Mouse (Mus musculus) inflammation-experienced regulatory T-cells, adult 6 months (primary cell): ENCODE data around the gene Fbxo21. TPM values are rescaled to one million over a fixed set of nuclear protein-coding genes. Genes with fewer than 3 reads are reported as not detected.

Source experiments
- ATAC-seq: one replicate; pipeline ENCODE4 v1.8.0; 2017
- polyA plus RNA-seq, 3 experiments: library from polyadenylated mRNA; unstranded; fragments of 100-300 nt; shearing (Covaris generic); gene quantifications; one replicate each; pipeline ENCODE4 v1.2.1; 2017

Fbxo21 gene
- polyA plus RNA-seq, 3 experiments from 2014 or later: 8.3 to 15.6 (median 9.3) TPM

- ATAC-seq: no peak
Measured at GRCm38 (mm10) chr5:117980921-117981320, 4.4 kb downstream of the Fbxo21 start.

DNA sequence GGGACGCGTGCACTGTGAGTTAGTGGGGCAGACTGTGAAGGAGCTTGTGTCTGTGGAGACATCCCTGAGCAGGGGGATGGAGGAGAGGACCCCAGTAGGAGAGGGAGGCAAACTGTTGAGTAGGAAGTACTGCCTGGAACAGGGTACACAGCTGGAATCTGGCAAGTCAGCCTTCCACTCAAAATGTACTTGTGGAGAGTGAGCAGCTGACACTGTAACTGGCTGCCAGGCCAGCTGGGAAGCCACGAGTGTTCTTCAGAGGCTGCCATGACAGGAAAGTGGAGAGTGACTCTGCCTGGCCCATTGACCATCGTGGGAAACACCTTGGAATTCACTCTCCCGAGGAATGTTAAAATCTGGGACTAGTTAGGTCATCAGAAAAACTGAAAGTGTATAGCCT lies 5.4 kb downstream of the Fbxo21 start:
- no peak for ATAC-seq

DNA sequence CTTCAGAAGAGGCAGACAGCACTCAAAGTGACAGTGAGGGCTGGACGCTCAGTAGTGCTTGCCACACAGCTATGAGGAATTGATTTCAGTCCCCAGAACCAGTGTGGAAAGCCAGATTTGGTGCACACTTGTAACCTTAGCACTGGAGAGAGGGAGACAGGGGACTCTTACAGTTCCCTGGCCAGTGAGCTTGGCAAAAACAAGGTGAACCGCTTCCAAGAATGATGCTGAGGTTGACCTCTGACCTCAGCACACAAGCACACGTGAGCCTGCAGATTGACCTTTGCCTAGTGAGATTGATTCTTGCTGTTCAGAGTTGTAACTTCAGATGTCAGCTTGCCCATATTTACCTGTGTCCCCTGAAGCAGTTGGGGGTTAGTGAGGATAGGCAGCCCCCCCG lies 9.8 kb downstream of the Fbxo21 start:
- no peak for ATAC-seq

GRCm38 (mm10) chr5:117987891-117988290 lies 11.4 kb downstream of the Fbxo21 start:
- no peak for ATAC-seq

DNA sequence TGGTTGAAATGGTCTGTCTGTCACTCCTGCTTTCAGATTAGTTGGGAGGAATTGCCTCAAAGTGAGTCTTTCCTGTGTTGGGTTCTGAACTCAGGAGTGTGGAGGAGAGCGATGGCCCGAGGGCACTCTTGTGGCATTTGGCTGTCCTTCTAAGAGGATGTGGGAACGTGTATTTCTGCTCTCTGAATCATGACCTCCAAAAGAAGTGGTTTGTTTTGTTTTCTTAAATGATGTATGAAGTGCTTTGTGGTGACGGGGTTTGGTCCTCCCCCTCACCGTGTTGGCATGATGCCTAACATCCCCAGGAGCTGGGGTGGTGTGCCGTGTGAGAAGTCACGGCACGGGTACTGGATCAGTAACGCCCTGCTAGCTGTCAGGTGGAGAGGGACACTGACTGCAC lies 11.8 kb downstream of the Fbxo21 start:
- ATAC-seq: no peak

GRCm38 (mm10) chr5:117989773-117990172 lies 13.2 kb downstream of the Fbxo21 start:
- ATAC-seq: no peak

- no peak for ATAC-seq
Measured at GRCm38 (mm10) chr5:117990957-117991356, 14.4 kb downstream of the Fbxo21 start.

GRCm38 (mm10) chr5:117993550-117993949 lies 17.0 kb downstream of the Fbxo21 start:
- no peak for ATAC-seq

DNA sequence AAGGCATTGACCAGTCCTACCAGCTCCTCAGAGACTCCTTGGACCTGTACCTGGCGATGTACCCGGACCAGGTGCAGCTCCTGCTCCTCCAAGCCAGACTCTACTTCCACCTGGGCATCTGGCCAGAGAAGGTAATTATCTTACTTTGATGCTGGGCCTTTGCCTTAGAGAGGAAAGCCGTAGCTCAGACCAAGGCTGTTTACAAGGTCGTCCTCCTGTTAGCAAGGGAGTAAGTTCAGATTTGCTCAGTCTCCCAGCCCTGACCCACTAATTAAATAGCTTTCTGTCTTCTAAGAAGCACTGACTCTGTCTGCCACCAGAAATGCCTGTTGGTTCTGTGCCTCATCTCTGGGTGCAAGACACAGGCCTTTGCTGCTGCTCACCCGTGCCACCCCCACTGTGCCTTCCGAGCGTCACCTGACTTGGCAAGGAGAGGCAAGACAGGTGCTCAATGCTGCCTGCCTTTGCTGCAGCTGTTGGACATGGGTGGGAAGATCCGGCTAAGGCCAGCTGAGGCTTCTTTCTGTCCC lies 18.9 kb downstream of the Fbxo21 start:
- no peak for ATAC-seq

GRCm38 (mm10) chr5:117995911-117996310 lies 19.4 kb downstream of the Fbxo21 start:
- ATAC-seq: no peak

GRCm38 (mm10) chr5:117996581-117996980 lies 20.1 kb downstream of the Fbxo21 start:
- no peak for ATAC-seq

- ATAC-seq: no peak
Measured at GRCm38 (mm10) chr5:117997434-117997970, 21.0 kb downstream of the Fbxo21 start.

GRCm38 (mm10) chr5:117999061-117999460 lies 22.5 kb downstream of the Fbxo21 start:
- no peak for ATAC-seq

DNA sequence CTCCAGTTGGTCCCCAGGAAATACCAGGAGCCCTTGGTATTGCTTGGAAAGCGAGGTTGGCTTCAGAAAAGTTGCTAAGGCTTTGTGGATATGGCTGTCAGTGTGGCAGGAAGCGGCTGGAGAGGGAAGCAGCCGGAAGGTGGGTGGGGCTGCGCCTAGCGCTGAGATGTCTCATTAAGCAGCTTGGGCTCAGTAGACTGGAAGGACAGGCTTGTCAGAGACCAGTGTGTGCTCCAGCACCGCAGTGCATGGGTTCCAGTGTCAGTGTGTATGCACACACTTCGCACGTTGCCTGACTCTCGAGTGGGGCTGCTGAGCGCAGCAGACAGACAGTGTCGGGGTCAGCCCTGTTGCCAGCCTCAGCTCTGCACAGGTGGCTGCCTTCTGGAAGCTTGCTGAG lies 23.1 kb downstream of the Fbxo21 start:
- no peak for ATAC-seq

GRCm38 (mm10) chr5:118002059-118002458 lies 25.5 kb downstream of the Fbxo21 start:
- peak; percentile 60 for ATAC-seq

DNA sequence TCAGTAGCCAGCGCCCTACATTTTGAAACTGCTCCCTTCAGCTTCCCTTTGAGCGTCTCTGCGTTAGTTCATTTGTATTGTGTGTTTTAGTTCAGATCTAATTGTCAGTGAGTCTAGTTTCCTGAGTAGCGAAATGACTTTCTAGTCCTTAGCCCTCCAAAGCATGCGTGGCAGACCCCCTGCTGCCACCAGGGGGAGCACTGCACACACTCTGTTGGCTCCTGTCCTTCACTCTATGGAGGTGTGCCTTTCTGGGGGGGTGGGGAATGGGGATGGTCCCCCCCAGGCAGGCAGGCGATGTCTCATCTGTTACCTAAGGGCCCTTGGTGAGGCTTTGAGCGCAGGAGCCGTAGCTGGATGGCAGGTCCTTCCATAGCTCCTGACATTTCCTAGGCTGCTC lies 28.1 kb downstream of the Fbxo21 start:
- peak; percentile 51 for ATAC-seq

- ATAC-seq: no peak
Measured at GRCm38 (mm10) chr5:118005728-118006127, 29.2 kb downstream of the Fbxo21 start.

DNA sequence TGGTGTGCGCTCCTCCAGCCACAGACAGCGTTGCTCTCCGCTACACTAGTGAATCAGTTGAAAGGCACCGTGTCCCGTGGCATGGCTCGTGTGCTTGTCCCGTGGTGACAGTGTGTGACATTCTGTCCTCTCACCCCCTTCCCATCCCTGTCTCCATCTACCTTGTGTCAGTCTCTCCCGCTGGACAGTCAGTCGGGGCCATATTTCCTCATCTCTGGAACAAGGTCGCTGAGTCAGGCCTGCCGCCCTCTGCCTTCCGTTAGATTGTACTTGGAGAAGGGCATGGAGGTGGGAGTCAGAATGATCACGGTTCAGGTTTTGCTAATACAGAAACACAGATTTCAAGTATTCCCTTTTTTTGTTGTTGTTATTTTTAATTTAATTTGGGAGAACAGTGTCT lies 31.8 kb downstream of the Fbxo21 start:
- no peak for ATAC-seq

DNA sequence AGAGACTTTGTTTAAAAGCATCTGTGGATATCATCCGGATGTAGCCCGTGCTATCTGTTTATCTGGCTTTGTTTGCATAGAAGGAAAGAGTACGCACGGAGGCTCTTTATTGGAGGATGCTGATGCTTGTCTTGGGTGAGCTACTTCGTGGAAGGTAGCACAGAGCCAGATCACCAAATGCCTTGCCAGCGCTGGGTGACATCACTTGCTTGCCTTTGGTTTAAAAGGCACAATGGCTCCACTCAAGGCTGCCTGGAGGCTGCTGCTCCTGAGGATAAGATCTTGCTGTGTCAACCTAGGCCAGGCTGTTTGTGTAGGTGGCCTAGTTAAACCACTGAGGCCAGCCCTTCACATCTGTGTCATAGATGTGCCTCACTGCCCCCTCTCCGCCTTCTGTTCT lies 34.3 kb downstream of the Fbxo21 start:
- no peak for ATAC-seq

DNA sequence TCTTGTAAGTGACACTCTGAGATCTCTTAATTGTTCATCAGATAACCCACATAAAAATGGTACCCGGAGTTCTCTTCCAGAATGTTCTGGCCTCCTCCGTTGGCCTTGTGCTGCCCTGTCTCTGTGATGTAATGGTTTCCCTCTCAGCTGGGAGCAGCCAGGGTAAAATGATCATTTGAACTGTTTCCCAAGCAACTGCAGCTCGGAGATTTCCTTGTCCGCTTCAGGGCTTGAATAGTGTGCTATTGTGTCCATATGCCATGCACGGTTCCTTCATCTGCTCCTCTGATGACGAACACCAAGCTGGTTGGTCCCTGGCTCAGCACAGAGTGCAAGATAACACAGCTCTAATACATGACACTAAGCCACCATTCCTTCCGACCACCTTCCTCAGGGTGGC lies 35.3 kb downstream of the Fbxo21 start:
- no peak for ATAC-seq

GRCm38 (mm10) chr5:118015028-118015427 lies 38.5 kb downstream of the Fbxo21 start:
- ATAC-seq: no peak

DNA sequence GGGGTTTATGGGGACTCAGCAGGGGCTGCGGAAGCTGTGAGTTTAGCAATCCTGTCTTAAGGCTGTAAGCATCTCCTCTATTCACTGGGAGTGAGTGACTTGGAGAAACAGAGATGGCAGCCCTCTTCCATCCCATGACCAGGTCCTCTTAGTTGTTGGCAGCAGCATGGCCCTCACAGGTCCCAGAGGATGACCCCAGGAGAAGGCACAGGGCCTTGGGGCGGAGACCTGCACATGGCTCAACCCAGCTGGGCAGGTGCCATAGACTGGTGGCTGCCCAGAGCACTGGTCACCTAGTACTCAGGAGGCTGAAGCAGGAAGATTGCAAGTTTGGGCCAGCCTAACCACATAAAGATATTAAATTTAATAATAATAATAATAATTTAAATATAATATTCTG lies 39.1 kb downstream of the Fbxo21 start:
- no peak for ATAC-seq

GRCm38 (mm10) chr5:118017527-118017926 lies 41.0 kb downstream of the Fbxo21 start:
- no peak for ATAC-seq

DNA sequence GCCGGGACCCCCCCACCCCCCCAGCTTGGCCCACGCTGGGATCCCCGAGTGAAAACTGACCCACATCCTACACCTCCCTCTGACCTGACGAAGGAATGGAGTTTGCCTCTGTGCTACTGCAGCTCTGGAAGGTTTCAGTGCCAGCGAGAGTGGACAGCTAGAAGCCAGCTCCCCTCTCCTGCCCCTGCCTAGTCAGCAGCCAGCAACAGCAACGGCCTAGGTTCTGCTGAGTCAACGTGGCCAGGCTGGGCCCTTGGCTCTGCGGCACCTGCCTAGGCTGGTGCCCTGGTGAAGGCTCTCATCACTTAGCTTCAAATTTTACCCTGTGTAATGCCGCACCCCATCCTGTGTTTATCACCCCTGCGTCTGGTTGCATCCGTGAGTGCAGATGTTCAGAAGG lies 43.4 kb downstream of the Fbxo21 start:
- ATAC-seq: no peak

- no peak for ATAC-seq
Measured at GRCm38 (mm10) chr5:118023053-118023452, 46.5 kb downstream of the Fbxo21 start.
